Mouse (Mus musculus) G1E (cell line): Measurements from ENCODE around the gene Tmem150a.

ENCODE experiments used
- CTCF ChIP-seq: IDR thresholded peaks from 2 replicates; pipeline ENCODE4 v1.5.1; 2012; ENCODE audit warnings: low read depth, low read length, inconsistent platforms, mixed read lengths
- GATA1 ChIP-seq: IDR thresholded peaks from 2 replicates; pipeline ENCODE4 v1.6.1; 2012; ENCODE audit warnings: borderline replicate concordance, low read length, inconsistent platforms, mixed read lengths
- GATA2 ChIP-seq: IDR thresholded peaks from 2 replicates; pipeline ENCODE4 v1.6.1; 2012; ENCODE audit warnings: low read depth, low read length, inconsistent platforms, borderline replicate concordance
- POLR2AphosphoS5 ChIP-seq: IDR thresholded peaks from 2 replicates; pipeline ENCODE4 v1.6.1; 2012; ENCODE audit warnings: low read depth, low read length, inconsistent platforms; ENCODE audit not compliant: insufficient replicate concordance
- TAL1 ChIP-seq: conservative IDR thresholded peaks from 2 replicates; pipeline ENCODE4 v1.6.1; 2012; ENCODE audit warnings: low read depth, low read length, inconsistent platforms, mixed read lengths

GRCm38 (mm10) chr6:72366844-72367443 lies 11.7 kb downstream of the Tmem150a start, which contains the start of gene Rnf181:
- no peak for TF ChIP-seq CTCF
- no peak for TF ChIP-seq POLR2AphosphoS5
- TF ChIP-seq GATA1: no peak
- TF ChIP-seq TAL1: no peak
- no peak for TF ChIP-seq GATA2
